Mouse (Mus musculus): ENCODE measurements around the gene Dynlt1b. TPM values are rescaled to one million over a fixed set of nuclear protein-coding genes. Genes with fewer than 3 reads are reported as not detected.
"Not testable (repeated sequence)": the region's sequence is repeated elsewhere in the genome, so short reads cannot be mapped to it uniquely, and the experiment has no call there.

Dynlt1b gene
- polyA plus RNA-seq (2015; fragmentation: Nextera tagmentation; extraction: Ambion mirVana), result 471 and 517 TPM in 2 replicates

DNA sequence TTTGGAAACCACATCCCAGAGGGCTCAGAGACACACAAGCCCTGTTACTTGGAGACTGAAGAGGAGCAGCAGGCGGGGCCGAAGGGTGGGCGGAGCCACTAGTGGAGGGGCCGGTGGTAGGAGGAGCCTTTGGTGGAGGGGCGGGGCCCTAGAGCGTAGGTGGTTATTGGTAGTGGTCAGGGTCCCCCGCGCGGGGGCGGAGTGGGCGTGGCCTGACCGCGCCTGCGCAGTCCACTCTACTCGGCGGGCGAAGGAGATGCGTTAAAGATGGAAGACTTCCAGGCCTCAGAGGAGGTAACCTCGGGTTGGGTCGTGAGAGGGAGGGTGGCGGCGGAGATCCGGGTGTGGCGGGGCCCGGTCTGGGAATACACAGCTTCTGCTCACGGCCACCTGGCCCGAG is at the start of gene Dynlt1b:
Gene Dynlt1b, plus strand, starts transcription at position 168 of the 400 bp plus-strand sequence.
- WGBS, result under 1% methylated on average over 27 of the region's 27 CpGs
- peaks cover 13% of the 10 kb centered on the region for H3K4me1 ChIP-seq
- peak; percentile 97 for ATAC-seq (ENCODE audit: borderline replicate concordance, extremely low read depth, low FRiP score, low TSS enrichment)
- peak within 1 kb of the TSS; percentile 42 for H3K4me2 ChIP-seq
- not testable (repeated sequence) for H3K36me3 ChIP-seq, H3K9me3 ChIP-seq, H3K27me3 ChIP-seq
- H3K4me3 ChIP-seq, result peak within 1 kb of the TSS; percentile 41
- H3K27ac ChIP-seq, result peak within 1 kb of the TSS; percentile 69
- peak within 1 kb of the TSS; percentile 52 for H3K9ac ChIP-seq

GRCm38 (mm10) chr17:6380182-6380841 is 49.6 kb upstream of the Dynlt1b start:
- H3K4me1 ChIP-seq, H3K27me3 ChIP-seq, H3K9ac ChIP-seq, H3K4me2 ChIP-seq, H3K9me3 ChIP-seq, H3K36me3 ChIP-seq, H3K4me3 ChIP-seq, H3K27ac ChIP-seq: not testable (repeated sequence)
- ATAC-seq (ENCODE audit: borderline replicate concordance, extremely low read depth, low FRiP score, low TSS enrichment), result peak; percentile 50; the same call in 1 of the 2 replicates
- WGBS, result 78% methylated on average over 1 of the region's 8 CpGs

DNA sequence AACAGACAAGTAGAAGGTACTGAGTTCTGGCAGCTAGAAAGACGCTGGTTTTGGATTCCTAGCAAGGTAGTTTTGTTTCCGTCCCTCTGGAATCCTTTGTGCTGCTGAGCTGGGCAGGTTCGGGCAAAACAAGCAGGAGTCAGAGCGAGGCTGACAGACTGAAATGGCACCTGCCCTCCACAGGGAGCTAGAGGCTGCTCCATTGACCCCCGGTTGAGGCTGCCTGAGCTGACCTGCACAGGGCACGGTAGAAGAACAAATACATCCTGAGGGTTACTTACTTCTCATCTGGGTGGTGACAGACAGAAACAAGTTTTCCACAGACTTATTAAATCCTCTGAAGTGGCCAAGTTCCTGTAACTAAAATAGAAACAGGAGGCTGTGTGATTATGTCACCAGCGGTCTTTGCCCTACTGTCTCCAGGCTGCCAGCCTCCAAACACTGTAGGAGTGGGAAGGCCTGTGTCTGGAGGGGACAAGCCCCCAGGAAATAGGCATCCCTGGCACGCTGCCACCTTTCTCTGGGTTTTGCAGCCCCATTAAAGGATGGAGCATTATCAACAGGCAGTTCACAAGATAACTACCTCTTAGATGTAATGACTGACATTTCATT is 48.7 kb upstream of the Dynlt1b start:
- no CpG with 5 or more reads among the region's 8 CpGs for whole genome bisulfite sequencing
- H3K9ac ChIP-seq; H3K27me3 ChIP-seq; H3K4me3 ChIP-seq; H3K4me2 ChIP-seq; ATAC-seq (ENCODE audit: borderline replicate concordance, extremely low read depth, low FRiP score, low TSS enrichment); H3K36me3 ChIP-seq; H3K27ac ChIP-seq; H3K9me3 ChIP-seq; H3K4me1 ChIP-seq: not testable (repeated sequence)

DNA sequence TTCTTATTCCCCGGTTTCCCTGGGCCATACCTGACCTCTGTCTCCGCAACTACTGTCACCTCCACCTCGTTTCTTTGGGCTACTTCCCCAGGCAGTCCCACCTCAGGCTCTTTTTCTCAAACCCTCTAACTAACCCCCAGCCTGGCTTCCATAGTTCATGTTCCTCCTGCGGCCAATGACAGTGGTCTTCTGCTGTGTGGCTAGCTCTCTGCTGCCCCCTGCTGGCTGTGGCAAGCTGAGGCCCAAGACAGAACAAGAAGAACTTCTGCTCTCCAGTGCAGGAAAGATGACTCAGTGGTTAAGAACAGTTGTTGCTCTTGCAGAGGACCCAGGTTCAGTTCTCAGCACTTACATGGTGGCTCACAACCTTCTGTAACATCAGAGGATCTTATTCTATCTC is 43.0 kb upstream of the Dynlt1b start:
- H3K4me1 ChIP-seq, H3K4me2 ChIP-seq, H3K27me3 ChIP-seq, H3K36me3 ChIP-seq, H3K27ac ChIP-seq, H3K9me3 ChIP-seq, H3K4me3 ChIP-seq, H3K9ac ChIP-seq: not testable (repeated sequence)
- WGBS, result no CpG with 5 or more reads among the region's 4 CpGs
- peak; percentile 49 for ATAC-seq (ENCODE audit: borderline replicate concordance, extremely low read depth, low FRiP score, low TSS enrichment)

DNA sequence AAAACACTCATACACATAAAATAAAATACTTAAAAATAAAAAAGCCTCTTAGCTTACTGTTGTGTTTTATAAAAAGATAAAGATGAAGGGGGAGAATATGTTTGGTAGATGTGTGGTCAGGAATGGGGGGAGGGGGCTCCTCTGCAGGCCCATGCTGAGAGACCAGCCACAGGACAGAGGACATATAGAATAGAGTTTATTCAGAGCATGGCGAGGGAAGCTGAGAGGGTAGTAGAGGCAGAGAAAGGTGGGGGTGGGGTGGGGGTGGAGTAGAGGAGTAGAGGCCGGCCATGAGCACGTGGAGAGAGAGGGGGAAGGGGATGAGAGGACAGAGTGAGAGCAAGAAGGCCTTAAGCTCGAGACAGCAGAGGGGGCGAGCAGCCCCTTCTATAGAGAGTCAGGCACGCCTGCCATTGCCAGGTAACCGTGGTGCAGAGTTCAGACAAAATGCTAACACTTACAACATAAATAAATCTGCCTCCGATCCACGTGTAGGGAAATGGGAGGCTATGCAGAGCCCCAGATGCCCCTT is 42.5 kb upstream of the Dynlt1b start:
- not testable (repeated sequence) for H3K36me3 ChIP-seq, H3K9ac ChIP-seq, H3K27ac ChIP-seq, H3K27me3 ChIP-seq, H3K4me3 ChIP-seq, H3K4me1 ChIP-seq, H3K4me2 ChIP-seq, H3K9me3 ChIP-seq
- ATAC-seq (ENCODE audit: borderline replicate concordance, extremely low read depth, low FRiP score, low TSS enrichment), result peak; percentile 33
- no CpG with 5 or more reads among the region's 9 CpGs for WGBS

DNA sequence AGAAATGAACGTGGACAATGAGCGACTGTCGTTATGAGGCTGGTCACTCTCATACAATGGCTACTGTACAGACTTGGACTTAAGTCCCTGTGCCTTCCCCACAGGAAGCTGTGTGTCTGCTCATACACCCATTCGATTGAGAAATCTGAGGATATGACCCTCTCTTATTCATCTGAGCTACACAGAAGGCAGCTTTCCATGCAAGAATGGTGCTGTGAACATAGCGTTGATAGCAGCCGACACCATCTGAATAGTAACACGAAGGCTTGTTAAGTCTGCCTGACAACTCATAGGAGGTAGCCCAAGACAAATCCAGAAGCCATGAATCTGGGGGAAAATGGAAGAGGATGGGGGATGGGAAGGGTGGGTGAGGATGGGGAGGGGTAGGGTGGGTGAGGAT is 40.4 kb upstream of the Dynlt1b start:
- H3K27ac ChIP-seq; ATAC-seq (ENCODE audit: borderline replicate concordance, extremely low read depth, low FRiP score, low TSS enrichment); H3K4me2 ChIP-seq; H3K9me3 ChIP-seq; H3K4me1 ChIP-seq; H3K4me3 ChIP-seq; H3K27me3 ChIP-seq; H3K36me3 ChIP-seq; H3K9ac ChIP-seq: not testable (repeated sequence)
- 74% methylated on average over 5 of the region's 7 CpGs for WGBS

GRCm38 (mm10) chr17:6390731-6391130 is 39.2 kb upstream of the Dynlt1b start:
- not testable (repeated sequence) for H3K4me3 ChIP-seq; ATAC-seq (ENCODE audit: borderline replicate concordance, extremely low read depth, low FRiP score, low TSS enrichment); H3K4me1 ChIP-seq; H3K27ac ChIP-seq; H3K27me3 ChIP-seq; H3K36me3 ChIP-seq; H3K4me2 ChIP-seq; H3K9me3 ChIP-seq; H3K9ac ChIP-seq
- WGBS, result 92% methylated on average over 2 of the region's 2 CpGs

- not testable (repeated sequence) for H3K9me3 ChIP-seq; H3K4me2 ChIP-seq; ATAC-seq (ENCODE audit: borderline replicate concordance, extremely low read depth, low FRiP score, low TSS enrichment); H3K4me3 ChIP-seq; H3K36me3 ChIP-seq; H3K9ac ChIP-seq; H3K27me3 ChIP-seq; H3K27ac ChIP-seq; H3K4me1 ChIP-seq
- 84% methylated on average over 5 of the region's 6 CpGs for WGBS
Observed at GRCm38 (mm10) chr17:6391736-6392135, 38.2 kb upstream of the Dynlt1b start.

DNA sequence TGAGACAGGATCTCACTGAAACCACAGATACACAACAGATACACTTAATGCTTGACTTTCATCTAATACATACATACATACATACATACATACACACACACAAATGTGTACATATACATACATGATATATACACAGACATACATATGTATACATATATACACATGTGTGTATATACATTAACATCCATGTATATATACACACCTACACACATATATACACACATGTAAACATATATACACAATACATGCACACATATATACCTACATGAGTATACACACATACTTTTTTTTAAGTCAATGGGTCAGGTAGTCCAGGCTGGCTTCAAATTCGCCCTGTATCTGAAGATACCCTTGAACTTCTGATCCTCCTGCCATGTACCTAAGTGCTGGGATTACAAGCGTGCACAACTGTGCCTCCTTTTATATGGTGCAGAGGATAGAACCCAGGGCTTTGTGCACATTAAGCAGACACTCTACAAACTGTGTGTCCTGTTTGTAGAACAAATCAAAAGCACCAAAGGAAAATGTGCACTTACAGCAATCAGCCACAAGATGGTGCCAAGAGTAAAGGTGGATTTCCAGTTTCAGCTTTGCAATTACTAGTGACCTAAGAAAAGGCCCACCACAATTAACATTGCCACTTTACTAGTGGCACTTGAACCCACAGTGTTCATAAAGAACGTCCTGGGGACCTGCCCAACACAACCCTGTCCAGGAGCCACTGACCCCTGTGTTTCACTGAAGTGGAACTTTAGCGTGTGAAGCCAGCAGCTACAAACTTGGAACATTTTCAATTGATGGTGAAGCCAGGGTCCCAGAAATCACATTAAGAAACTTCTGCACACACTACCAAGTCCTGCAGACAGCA is 37.2 kb upstream of the Dynlt1b start:
- H3K27ac ChIP-seq; H3K36me3 ChIP-seq; H3K9ac ChIP-seq; H3K4me3 ChIP-seq; H3K4me1 ChIP-seq; H3K4me2 ChIP-seq; H3K9me3 ChIP-seq; ATAC-seq (ENCODE audit: borderline replicate concordance, extremely low read depth, low FRiP score, low TSS enrichment); H3K27me3 ChIP-seq: not testable (repeated sequence)
- WGBS, result no CpG with 5 or more reads among the region's 4 CpGs

DNA sequence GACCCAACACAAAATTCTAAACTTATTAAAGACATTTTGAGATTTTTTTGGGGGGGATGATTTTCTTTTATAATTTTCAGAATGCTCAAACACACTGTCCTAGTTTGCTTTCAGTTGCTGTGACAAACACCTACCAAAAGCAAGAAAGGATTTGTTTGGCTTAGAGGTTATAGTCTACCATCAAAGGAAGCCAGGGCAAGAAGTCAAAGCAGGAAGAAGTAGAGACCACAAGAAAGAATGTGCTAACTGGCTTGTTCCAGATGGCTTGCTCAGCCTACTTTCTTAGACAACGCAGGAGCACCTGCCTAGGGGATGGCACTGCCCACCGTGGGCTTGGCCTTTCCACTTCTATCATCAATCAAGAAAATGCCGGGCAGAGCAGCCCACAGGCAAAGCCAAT is 31.8 kb upstream of the Dynlt1b start:
- ATAC-seq (ENCODE audit: borderline replicate concordance, extremely low read depth, low FRiP score, low TSS enrichment); H3K36me3 ChIP-seq; H3K4me3 ChIP-seq; H3K27ac ChIP-seq; H3K9me3 ChIP-seq; H3K27me3 ChIP-seq; H3K9ac ChIP-seq; H3K4me1 ChIP-seq; H3K4me2 ChIP-seq: not testable (repeated sequence)
- 84% methylated on average over 2 of the region's 3 CpGs for WGBS

GRCm38 (mm10) chr17:6398816-6399215 is 31.1 kb upstream of the Dynlt1b start:
- H3K27me3 ChIP-seq; H3K9ac ChIP-seq; H3K36me3 ChIP-seq; H3K27ac ChIP-seq; H3K4me3 ChIP-seq; H3K4me2 ChIP-seq; H3K9me3 ChIP-seq; ATAC-seq (ENCODE audit: borderline replicate concordance, extremely low read depth, low FRiP score, low TSS enrichment); H3K4me1 ChIP-seq: not testable (repeated sequence)
- 23% methylated on average over 7 of the region's 7 CpGs for WGBS
